Mouse (Mus musculus) E14TG2a.4 (cell line): ENCODE data around the gene Atxn1.

Source experiments
- H3K27me3 ChIP-seq: 2 replicates; pipeline ENCODE4 v1.6.1; 2014; ENCODE audit warnings: low read length, control low read depth; ENCODE audit not compliant: insufficient read depth
- H3K36me3 ChIP-seq: 2 replicates; pipeline ENCODE4 v1.6.1; 2014; ENCODE audit warnings: low read length, control low read depth; ENCODE audit not compliant: insufficient read depth
- H3K4me1 ChIP-seq: replicated peaks from 2 replicates; pipeline ENCODE4 v1.6.1; 2014; ENCODE audit warnings: low read depth, low read length, control low read depth
- H3K4me3 ChIP-seq: replicated peaks from 2 replicates; pipeline ENCODE4 v1.5.1; 2014; ENCODE audit warnings: mild to moderate bottlenecking, low read length
- H3K9me3 ChIP-seq: 2 replicates; pipeline ENCODE4 v1.6.1; 2014; ENCODE audit warnings: low read length, control low read depth
- CTCF ChIP-seq: conservative IDR thresholded peaks from 2 replicates; pipeline ENCODE4 v1.5.1; 2014; ENCODE audit warnings: low read length
- NANOG ChIP-seq: IDR thresholded peaks from 2 replicates; pipeline ENCODE4 v1.6.1; 2014; ENCODE audit warnings: borderline replicate concordance, low read length, mixed read lengths
- POU5F1 ChIP-seq: IDR thresholded peaks from 2 replicates; pipeline ENCODE4 v1.6.1; 2014; ENCODE audit warnings: low read length, borderline replicate concordance

Gene Atxn1

GRCm38 (mm10) chr13:45929744-45930143, 35.1 kb downstream of the Atxn1 start:
- no peak for TF ChIP-seq POU5F1
- no peak for TF ChIP-seq CTCF
- Histone ChIP-seq H3K4me3 (no peak overlapping the region), H3K27me3 (no peaks in the 10 kb centered on the region), H3K4me1 (peaks cover 8% of the 10 kb centered on the region; the same call in 1 of the 2 replicates), H3K36me3 (no peaks in the 10 kb centered on the region), H3K9me3 (no peaks in the 10 kb centered on the region; the same call in 1 of the 2 replicates)

- peaks cover 8% of the 10 kb centered on the region; the same call in 1 of the 2 replicates for H3K4me1 ChIP-seq
- H3K27me3 ChIP-seq: no peaks in the 10 kb centered on the region
- no peak for TF ChIP-seq CTCF
- no peak for TF ChIP-seq NANOG
- TF ChIP-seq POU5F1: no peak
- no peaks in the 10 kb centered on the region for H3K9me3 ChIP-seq
- H3K4me3 ChIP-seq: no peak overlapping the region; the same call in 1 of the 2 replicates
- no peaks in the 10 kb centered on the region for H3K36me3 ChIP-seq
These were observed 39.5 kb downstream of the Atxn1 start for GRCm38 (mm10) chr13:45925294-45925693.

- no peak for TF ChIP-seq CTCF
- no peak for TF ChIP-seq POU5F1
- TF ChIP-seq NANOG: no peak
- H3K4me3 ChIP-seq: no peak overlapping the region
- H3K36me3 ChIP-seq: no peaks in the 10 kb centered on the region
- no peaks in the 10 kb centered on the region for H3K9me3 ChIP-seq
- peaks cover 8% of the 10 kb centered on the region; the same call in 1 of the 2 replicates for H3K4me1 ChIP-seq
- no peaks in the 10 kb centered on the region for H3K27me3 ChIP-seq
These were observed 40.3 kb downstream of the Atxn1 start for GRCm38 (mm10) chr13:45924555-45924954.

- Histone ChIP-seq H3K27me3 (no peaks in the 10 kb centered on the region), H3K9me3 (no peaks in the 10 kb centered on the region), H3K36me3 (no peaks in the 10 kb centered on the region), H3K4me1 (peaks cover 8% of the 10 kb centered on the region; the same call in 1 of the 2 replicates), H3K4me3 (no peak overlapping the region)
- TF ChIP-seq CTCF: no peak
- no peak for TF ChIP-seq POU5F1
- no peak for TF ChIP-seq NANOG
These were observed 41.7 kb downstream of the Atxn1 start for GRCm38 (mm10) chr13:45923086-45923485.

GRCm38 (mm10) chr13:45922467-45922866, 42.3 kb downstream of the Atxn1 start:
- TF ChIP-seq POU5F1 (no peak), NANOG (no peak), CTCF (no peak)
- Histone ChIP-seq H3K9me3 (no peaks in the 10 kb centered on the region), H3K27me3 (no peaks in the 10 kb centered on the region), H3K4me1 (peaks cover 12% of the 10 kb centered on the region; the same call in 1 of the 2 replicates), H3K4me3 (no peak overlapping the region), H3K36me3 (no peaks in the 10 kb centered on the region)

GRCm38 (mm10) chr13:45918956-45919711, 45.7 kb downstream of the Atxn1 start:
- Histone ChIP-seq H3K27me3 (no peaks in the 10 kb centered on the region), H3K4me3 (no peak overlapping the region), H3K36me3 (no peaks in the 10 kb centered on the region), H3K4me1 (0 out of 2 replicates have a peak, but pooled peaks cover 6% of the 10 kb centered on the region), H3K9me3 (no peaks in the 10 kb centered on the region)
- TF ChIP-seq NANOG: no peak
- TF ChIP-seq POU5F1: no peak
- no peak for TF ChIP-seq CTCF

GRCm38 (mm10) chr13:45918006-45918380, 46.8 kb downstream of the Atxn1 start:
- no peaks in the 10 kb centered on the region for H3K9me3 ChIP-seq
- no peak for TF ChIP-seq NANOG
- TF ChIP-seq POU5F1: no peak
- no peak for TF ChIP-seq CTCF
- H3K36me3 ChIP-seq: no peaks in the 10 kb centered on the region
- 0 out of 2 replicates have a peak, but pooled peaks cover 6% of the 10 kb centered on the region for H3K4me1 ChIP-seq
- no peaks in the 10 kb centered on the region for H3K27me3 ChIP-seq
- no peak overlapping the region for H3K4me3 ChIP-seq

GRCm38 (mm10) chr13:45917058-45918005, 47.5 kb downstream of the Atxn1 start:
- H3K36me3 ChIP-seq: no peaks in the 10 kb centered on the region
- H3K4me3 ChIP-seq: no peak overlapping the region
- no peaks in the 10 kb centered on the region for H3K27me3 ChIP-seq
- no peak for TF ChIP-seq POU5F1
- TF ChIP-seq CTCF: no peak
- no peak for TF ChIP-seq NANOG
- no peaks in the 10 kb centered on the region for H3K9me3 ChIP-seq
- 0 out of 2 replicates have a peak, but pooled peaks cover 6% of the 10 kb centered on the region for H3K4me1 ChIP-seq
